Mouse (Mus musculus): Measurements from ENCODE around the gene Icmt.
A peak's percentile ranks its signal among the peaks of the same experiment; 100 is the strongest.

Gene Icmt

DNA sequence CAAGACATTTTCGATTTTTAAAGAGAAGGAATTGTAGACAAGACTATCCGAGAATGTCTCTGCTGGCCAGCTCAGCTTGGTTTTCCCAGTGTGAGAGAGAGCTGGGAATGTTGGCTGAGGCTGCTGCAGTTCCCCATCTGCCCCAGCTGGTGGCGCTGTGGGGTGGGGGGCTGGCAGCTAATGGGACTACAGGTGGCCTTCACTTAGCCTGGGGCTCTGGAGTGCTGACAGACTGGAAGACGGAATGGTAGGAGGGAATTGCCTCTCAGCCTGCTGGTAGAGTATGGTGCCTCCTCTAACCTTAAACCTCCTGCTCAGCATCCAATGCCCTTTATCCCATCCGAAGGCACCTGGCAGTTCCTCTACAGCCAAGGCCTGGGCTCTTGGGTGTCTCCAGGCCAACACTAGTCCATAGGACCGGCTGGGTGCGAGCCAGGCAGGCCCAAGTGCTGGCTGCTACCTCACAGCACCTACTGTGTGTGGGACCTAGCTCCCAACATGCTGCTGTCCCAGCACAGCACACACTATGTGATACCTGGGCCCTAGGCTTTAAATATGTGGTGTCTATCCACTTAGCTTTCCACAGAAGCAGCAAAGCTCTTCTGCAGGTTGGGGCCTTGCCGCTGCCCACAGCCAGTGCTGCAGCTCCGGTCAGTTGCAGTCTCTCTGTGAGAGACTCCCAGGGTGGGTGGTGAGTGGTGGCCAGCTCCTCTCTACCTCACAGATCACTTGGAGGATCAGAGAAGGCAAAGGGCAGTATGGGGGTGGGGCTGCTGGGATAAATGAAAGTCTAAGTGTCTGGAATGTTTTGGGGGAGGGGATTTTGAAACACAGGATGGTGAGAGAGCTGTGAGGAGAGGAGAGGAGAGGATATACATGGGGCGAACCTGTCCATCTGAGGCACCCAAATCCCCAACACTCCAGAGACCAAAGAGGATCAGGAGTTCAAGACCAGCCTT, 20.4 kb upstream of the Icmt start:
- DNase-seq (ENCODE audit: low spot score) = no peak

DNA sequence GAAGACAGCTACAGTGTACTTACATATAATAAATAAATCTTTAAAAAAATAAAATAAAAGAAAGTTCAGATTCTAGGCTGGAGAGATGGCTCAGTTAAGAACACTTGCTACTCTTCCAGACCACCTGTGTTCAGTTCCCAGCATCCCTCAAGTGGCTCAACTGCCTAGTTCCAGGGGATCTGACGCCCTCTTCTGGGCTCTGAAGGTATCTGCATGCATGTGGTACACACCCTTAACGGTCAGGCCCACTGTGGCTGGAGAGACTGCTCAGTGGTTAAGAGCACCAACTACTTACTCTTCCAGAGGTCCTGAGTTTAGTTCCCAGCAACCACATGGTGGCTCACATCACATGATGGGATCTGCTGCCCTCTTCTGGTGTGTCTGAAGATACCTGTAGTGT, 19.1 kb upstream of the Icmt start:
- DNase-seq (ENCODE audit: low spot score) = no peak

DNA sequence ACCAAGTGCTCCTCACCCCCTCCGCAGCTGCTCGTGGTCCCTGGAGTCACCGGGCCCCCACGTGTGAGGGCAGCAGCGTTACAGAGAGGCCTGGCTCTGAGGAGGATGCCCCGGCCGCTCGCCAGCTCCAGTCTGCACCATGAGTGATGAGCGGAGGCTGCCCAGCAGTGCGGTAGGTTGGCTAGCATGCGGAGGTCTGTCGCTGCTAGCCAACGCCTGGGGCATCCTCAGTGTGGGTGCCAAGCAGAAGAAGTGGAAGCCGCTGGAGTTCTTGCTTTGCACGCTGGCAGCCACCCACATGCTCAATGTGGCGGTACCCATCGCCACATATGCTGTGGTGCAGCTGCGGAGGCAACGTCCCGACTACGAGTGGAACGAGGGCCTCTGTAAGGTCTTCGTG, 18.0 kb upstream of the Icmt start:
- no peak for DNase-seq (ENCODE audit: low spot score)

DNA sequence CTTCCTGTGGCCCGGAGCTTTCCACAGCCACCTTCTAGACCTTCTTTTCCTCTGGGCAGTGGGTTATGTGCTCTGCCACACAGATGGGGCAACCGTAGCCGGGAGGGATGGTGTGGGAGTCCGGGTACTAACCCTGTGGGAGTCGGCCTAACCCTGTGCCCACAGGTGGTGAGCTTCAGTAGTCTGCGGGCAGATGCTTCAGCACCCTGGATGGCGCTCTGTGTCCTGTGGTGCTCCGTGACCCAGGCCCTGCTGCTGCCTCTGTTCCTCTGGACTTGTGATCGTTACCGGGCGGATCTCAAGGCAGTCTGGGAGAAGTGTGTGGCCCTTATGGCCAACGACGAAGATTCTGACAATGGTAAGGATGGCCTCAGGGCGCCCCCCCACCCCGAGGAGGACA, 15.4 kb upstream of the Icmt start:
- no peak for DNase-seq (ENCODE audit: low spot score)

DNA sequence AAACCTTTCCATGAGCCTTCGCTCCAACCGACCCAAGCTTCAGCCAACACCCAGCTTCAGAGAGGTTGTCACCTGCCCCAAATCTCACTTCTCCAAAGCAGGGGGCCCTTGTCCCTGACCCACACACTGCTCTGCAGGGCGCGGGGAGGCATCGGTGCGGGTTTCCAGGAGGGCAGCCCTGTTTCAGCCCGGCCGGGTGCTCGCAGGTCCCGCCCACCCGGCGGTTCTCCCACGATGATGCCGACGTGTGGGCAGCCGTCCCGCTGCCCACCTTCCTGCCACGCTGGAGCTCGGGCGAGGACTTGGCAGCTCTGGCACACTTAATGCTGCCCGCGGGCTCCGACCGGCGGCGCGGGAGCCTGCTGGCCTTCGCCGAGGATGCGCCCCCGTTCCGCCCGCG, 14.3 kb upstream of the Icmt start:
- DNase-seq (ENCODE audit: low spot score) = no peak

DNA sequence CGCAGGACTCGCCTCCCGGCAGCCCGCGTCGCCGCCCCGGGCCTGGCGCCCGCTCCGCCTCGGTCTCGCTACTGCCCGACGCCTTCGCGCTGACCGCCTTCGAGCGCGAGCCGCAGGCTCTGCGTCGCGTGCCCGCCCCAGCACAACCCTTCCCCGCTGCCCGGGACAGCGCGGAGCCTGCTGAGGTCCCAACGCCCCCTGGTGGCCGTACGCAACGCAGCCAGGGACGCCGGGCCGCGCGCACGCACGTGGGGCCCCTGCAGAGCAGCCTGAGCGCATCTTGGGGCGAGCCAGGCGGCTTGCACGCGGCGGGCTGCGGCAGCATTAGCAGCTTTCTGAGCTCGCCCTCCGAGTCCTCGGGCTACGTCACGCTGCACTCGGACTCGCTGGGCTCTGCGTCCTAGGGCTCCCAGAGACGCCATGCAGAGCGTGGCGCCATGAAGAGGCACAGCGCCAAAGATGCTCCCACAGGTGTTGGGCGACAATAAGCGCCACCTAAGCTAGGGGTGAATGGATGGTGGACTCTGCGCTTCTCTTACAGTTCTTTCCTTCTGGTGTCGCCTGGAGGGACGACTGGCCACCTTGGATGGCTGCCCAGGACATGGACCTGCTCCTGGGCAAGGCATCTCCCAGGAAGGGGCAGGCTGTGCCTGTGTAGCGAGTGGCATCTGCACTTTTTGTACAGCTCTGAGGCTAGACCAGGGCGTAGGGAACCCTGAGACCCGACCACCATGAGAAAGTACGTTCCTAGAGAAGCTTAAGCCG, 13.7 kb upstream of the Icmt start:
- peak; percentile 77 for DNase-seq (ENCODE audit: low spot score)

DNA sequence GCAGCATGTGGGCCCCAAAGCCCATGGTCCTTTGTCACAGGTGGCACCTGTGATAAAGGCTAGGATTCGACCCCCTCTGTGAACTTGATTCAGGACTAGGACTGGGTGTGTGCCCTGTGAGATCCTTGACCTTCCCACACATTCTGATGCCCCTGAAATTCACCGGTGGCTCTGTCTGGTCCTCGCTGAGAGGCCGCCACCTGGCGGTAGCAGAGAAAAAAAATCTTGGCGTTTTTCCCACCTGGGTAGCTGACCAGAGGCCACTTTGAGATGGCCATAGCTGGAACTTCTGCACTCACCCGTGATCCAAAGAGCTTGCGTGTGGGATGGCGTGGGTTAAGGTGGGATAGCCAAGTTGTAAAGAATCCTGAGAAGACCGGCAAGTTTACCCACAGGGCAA, 11.5 kb upstream of the Icmt start:
- DNase-seq (ENCODE audit: low spot score) = no peak

DNA sequence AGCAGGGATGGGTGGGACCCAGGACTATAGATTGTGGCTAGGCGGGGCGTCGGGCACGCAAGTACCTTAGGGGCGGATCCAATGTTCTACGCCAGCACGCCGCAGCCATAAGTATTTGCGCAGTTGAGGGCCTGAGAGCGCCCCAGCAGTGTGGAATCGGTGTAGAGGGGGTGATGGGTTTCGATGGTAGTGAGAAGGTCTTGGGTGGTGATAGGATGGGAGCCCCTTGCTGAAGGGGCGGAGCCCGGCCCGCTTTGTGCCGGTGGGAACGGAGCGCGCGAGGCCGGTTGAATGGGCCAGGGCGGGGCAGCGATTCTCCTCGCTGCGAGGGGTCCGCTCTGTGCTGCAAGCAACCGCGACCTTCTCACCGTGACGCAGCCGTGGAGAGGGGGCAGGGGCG, 10.8 kb upstream of the Icmt start:
- no peak for DNase-seq (ENCODE audit: low spot score)

DNA sequence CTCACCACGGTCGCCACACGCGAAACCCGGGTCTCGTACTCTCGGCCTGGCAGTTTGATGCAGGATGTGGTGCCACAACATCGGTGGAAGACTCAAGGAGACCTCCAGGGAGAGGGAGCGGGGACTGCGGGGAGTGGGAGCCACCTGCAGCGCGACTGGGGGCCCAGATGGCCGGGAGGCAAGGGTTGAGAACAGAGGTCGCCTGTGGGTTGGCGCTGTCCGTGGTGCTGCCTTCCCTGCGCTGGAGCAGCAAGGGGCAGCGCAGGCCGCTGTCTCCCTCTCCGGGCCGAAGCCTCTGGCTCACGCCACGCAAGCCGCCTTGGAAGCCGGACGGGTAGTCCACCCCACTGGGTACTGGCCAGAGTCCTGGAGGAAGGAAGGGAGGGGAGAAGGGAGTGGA, 10.1 kb upstream of the Icmt start:
- peak; percentile 61 for DNase-seq (ENCODE audit: low spot score)

DNA sequence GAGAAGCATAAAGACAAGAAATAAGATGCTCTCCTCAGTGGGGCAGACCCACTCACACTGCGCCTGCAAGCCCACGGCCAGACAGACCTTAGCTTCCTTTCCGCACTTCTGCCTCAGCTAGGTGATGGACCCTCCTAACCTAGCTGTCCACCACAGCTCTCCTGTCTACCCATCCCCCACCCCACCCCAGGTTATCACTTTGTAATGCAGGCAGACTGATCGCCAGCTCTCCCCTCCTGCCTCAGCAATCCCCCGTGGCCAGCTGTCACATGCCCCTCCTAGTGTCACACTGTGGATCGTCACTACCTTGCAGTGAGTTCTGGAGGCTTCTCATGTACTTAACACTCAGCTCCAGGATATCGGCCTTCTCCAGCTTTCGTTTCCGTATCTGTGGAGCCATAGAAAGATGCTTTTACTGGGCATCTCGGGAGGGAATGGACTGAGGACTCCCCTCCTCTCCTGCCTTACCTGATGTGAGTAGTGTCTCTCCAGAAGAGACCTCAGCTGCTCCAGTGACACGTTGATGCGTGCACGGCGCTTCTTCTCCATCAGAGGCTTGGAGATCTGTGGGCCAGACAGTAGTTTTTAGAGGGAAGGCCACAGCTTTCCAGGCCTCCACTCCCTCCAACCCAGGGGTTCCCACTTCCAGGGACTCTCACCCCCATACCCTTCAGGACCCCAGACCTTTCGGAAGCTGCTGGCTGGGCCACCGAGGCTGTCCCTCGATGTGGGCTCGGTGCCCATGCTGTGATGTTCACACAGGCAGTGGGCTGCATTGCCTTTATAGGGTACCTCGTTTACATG, 9.5 kb upstream of the Icmt start:
- no peak for DNase-seq (ENCODE audit: low spot score)

DNA sequence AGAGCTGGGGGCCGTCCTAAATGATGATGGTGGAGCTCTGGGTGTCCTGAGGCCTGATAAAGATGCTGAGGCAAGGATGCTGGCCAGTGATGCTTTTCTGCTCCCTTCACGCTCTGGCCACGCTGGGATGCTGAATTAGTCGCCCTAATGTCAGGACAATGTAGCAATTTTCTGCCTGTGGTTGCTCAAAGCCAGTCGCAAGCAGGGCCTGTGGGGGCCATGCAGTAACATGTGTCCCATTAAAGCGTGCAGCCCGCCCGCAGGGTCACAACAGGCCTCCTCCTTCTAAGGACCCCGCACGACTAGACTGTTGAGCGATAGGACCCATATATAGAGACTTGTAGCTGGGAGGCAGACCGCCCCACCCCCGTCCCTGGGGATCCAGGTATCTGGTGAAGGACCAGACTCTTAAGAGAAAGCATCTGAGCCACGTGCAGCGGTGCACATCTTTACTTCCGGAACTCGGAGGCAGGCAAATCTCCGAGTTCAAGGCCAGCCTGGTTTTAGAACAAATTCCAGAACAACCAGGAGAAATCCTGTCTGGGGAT, 8.6 kb upstream of the Icmt start:
- no peak for DNase-seq (ENCODE audit: low spot score)

DNA sequence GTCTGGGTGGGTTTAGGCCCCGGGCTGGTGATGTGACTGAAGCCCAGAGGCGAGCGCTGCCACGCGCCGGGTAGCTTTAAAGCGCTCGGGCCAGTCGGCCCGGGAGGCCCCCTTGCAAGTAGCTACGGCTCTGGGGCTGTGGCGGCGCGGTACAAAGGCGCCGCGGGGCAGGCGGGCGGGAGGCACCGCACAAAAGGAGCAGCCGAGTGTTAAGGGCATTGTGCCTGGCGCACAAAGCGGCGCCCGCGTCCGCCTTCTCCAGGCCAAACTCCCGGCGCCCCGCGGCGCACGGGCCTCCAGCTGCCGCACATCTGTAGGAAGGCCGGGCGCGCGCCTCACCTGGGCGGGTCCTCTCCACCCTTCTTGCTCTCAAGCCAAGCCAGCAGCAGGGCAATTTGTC, 6.6 kb upstream of the Icmt start:
- DNase-seq (ENCODE audit: low spot score) = no peak

DNA sequence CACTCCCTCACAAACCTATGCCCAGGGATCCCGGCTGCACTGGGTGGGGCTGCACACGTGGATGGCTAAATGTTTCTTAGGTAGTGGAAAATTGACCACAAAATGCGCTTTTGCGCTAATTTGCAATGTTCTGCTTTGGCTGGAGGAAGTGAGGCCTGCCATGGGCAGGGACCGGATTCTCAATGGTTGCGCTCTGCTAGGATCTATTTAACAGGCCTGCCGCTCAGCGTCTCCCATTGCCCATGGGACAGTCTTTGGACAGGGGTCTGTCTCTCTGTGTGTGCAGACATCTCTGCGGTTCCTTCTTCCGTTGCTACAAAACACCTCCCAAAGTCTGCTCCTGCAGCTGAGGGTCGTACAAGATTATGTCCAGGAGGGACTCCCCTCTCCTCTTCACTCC, 6.0 kb upstream of the Icmt start:
- DNase-seq (ENCODE audit: low spot score) = no peak

DNA sequence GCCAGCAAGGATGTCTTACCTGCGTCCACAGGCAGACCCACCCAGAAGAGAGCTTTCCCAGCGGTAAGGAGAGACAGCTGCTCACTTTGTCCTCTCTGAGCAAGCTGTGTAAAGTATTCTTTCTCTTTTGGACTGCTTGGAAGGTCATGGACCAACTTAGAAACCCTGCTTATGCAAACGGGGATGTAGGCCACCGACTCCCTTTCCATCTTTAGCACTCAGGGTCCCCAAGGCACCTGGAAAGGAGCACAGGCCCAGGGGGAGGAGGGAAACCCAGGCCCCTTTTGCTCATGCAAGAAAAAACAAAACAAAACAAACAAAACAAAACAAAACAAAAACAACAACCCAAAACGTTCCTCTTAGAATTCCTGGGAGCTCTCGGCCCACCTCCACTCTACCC, 5.5 kb upstream of the Icmt start, which contains the start of gene Hes3:
Gene Hes3 (minus strand): TSS at position 101 of the 400 bp plus-strand sequence.
- no peak for DNase-seq (ENCODE audit: low spot score)

DNA sequence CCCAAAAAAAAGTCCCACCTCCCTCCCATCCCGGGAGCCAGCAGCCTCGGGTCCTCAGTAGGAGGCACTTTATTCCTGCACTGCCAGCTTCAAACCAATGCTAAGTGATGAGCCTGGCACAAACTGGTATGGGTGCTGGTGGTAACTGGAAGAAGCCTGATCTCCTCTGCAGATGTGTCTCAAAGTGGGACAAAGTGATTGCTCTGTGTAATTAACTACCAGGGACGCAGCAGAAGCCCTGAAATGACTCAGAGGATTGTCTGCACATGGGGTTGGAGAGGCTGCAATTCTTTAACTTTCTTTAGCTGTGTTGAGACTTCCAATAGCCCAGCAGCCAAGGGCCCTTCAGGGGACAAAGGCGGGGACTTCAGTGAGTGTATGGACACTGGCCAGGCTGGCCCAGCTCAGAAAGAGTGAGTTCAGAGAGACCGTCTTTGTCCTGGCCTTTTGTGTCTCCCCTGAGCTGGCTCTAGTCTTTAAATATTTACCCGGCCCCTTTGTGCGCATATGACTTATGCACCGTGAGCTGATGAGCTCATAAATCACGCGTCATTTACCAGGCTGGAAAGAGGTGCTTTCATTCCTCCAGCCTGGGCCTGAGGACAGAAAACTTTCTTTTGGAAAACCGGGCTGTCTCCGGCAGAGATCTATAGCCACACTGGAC, 4.8 kb upstream of the Icmt start:
- DNase-seq (ENCODE audit: low spot score) = no peak

DNA sequence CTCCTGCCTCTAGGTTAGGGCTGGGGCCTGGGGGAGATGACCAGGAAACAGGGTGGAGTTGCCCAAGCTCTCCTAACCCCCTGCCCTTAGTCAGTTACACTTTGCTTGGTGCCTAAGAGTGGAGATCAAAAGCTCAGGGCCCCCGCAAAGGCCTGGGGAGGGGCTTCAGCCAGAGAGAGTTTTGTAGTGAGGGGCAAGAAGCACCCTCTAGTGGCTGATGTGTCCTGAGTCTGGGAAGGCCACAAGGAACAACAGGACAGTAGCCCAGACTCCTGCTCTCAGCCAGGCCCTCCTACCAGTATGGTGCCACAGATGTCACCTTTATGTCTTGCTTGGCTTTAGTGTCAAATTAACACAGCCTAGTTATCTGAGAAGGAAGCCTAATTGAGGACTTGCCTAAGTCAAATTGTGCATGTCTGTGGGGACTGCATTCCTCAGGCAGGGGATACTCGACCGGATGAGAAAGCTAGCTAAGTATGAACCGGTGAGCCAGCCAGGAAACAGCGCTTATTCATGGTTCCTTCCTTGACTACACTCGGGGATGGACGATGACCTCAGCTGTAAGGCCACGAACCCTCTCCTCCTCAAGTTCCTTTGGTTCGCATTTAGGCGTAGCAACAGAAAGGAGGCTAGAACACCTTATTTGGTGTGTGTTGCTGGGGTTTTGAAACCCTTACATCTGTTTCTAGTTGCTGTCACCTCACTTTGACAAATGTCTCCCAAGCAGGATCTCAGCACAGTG, 2.7 kb upstream of the Icmt start:
- DNase-seq (ENCODE audit: low spot score) = no peak

DNA sequence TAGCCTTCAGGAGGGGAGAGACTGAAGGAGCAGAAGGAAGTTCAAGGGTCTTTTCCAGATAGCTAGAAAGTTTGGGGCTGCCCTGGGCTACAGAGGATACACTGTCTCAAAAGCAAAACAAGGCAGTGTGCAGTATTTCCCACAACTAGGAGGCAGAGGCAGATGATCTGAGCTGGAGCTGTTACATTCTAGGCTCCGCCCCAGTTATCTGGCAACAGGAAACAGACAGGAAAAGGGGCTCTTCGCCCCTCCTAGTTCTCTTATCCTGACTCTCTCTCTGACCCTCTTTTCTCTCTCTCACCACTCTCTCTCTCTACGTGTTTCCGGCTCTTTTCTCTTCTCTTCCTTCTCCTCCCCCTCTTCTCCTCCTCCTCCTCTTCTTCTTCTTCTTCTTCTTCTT, 1.1 kb upstream of the Icmt start:
- DNase-seq (ENCODE audit: low spot score) = no peak

DNA sequence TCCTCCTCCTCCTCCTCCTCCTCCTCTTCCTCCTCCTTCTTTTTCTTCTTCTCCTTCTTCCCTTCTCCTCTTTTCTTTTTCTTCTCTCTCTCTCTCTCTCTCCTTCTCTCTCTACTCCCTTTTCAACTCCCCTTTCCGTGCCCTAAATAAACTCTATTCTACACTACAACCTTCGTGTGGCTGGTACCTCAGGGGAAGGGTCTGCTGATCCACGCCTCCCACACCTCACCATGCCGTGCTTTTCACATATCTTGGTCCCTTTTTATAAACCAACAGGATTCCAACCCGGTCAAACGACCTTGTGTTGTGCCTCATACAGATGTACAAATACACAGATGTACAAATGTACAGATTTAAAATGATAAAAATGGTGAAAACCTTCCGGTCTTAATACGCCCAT, 656 bp upstream of the Icmt start:
- no peak for DNase-seq (ENCODE audit: low spot score)

DNA sequence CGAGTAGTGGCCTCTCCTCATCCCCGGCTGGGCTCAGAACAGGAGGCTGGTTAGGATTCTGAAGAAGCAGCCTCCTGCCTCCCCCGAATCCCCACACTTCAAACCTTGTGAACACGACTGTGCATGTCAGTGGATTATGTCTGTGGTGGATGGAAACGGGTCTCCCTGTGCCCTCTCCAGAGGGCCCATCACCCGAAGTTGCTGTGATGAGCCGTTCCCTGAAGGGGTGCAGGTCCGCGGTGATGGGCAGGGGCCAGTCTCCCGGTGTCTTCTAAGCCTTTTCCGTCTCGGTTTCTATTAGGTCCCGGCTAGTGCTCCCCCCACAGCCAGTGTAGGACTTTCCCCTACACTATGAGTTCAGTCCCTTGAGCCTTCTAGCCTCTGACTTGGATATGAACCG, 1.8 kb downstream of the Icmt start:
- no peak for DNase-seq (ENCODE audit: low spot score)

DNA sequence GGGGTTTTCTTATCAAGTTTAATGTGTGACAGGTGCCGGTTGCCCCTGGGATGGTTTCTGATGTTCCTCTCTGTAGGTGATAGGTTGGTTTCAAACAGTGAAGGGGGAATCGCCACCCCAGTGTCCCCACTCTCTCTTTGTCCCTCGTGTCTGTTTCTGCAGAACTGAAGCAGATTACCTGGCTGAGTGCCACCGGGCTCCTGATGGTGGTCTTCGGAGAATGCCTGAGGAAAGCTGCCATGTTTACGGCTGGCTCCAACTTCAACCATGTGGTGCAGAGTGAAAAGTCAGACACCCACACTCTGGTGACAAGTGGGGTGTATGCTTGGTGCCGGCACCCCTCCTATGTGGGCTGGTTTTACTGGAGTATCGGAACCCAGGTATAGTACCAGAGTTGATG, 3.3 kb downstream of the Icmt start:
- DNase-seq (ENCODE audit: low spot score) = no peak

DNA sequence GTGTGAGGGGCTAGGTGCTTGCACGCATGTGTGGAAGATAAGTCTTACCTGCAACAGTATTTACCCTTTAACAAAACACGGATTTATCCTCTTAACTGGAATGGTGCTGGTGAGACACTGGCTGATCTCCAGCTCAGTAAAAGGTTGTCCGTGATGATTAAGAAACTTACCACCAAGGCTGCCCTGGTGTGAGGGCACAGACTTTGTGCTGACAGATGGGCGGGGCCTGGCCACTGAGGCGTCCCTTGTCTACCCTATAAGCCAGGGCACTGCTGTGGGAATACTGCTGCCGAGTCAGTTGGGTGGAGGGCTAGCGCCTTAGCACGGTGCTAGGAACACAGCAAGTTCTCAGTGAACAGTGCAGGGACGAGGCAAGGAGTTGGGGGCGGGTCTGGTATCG, 5.0 kb downstream of the Icmt start:
- DNase-seq (ENCODE audit: low spot score) = no peak

Data from testis, postnatal 14 days (tissue).